Mouse (Mus musculus): ENCODE data around the gene Zbtb7a. TPM values are rescaled to one million over a fixed set of nuclear protein-coding genes. Genes with fewer than 3 reads are reported as not detected.

Zbtb7a gene
- polyA plus RNA-seq, 1 experiment from 2014 or later = 4.9 TPM

DNA sequence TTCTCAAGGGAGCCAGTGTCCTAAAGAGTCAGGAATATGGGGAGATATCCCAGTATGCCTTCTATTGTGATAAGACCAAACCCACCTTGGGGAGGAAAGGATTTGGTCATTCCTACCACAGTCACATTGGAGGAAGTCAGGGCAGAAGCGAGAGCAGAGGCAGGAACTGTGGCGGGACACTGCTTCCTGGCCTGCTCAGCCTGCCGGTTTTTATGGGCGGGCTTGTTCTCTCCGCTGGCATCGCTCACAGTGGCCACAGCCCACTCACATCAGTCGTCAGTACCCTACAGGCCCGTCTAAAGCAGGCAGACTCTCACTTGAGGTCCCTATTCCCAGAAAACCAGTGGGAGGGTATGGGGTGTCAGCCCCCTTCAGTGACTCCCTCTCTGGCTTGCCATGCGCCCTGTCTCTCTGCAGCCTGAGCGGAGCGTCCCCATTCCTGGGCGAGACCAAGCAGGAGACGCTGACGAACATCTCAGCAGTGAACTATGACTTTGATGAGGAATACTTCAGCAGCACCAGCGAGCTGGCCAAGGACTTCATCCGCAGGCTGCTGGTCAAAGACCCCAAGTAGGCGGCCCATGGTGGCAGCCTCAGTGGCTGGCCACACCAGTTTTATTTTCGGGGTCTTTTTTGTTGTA is 56.4 kb downstream of the Zbtb7a start:
- no peaks in the 10 kb centered on the region for H3K9me3 ChIP-seq (replicated peaks; ENCODE audit: control insufficient read depth, low read length)
- peak overlapping the region; percentile 96; the same call in 1 of the 2 replicates for H3K4me2 ChIP-seq (ENCODE audit: low read depth, low read length)
- ATAC-seq (replicated peaks; ENCODE audit: insufficient number of reproducible peaks, low FRiP score, low TSS enrichment, low read depth) (no peak), DNase-seq (ENCODE audit: low spot score) (no peak)
- no peak overlapping the region; the same call in 1 of the 2 replicates for H3K4me3 ChIP-seq (ENCODE audit: low read depth, low read length)
- peaks cover 6% of the 10 kb centered on the region for H3K4me1 ChIP-seq (ENCODE audit: control insufficient read depth, insufficient read depth, low read length)
- H3K9ac ChIP-seq (replicated peaks; ENCODE audit: low read length) = no peak overlapping the region
- 0 out of 2 replicates have a peak, but pooled peaks cover 3% of the 10 kb centered on the region for H3K36me3 ChIP-seq (replicated peaks; ENCODE audit: control insufficient read depth, insufficient read depth, low read depth, low read length)
- H3K27ac ChIP-seq (replicated peaks; ENCODE audit: low read depth, low read length) = no peak overlapping the region
- WGBS = 90% methylated on average over 18 of the region's 18 CpGs
- peaks cover 18% of the 10 kb centered on the region for H3K27me3 ChIP-seq (ENCODE audit: control insufficient read depth, insufficient read depth, low read length)

- DNase-seq (ENCODE audit: low spot score) (peak; percentile 81), ATAC-seq (replicated peaks; ENCODE audit: insufficient number of reproducible peaks, low FRiP score, low TSS enrichment, low read depth) (peak; percentile 76)
- Histone ChIP-seq H3K27ac (replicated peaks; ENCODE audit: low read depth, low read length) (peak overlapping the region; percentile 81), H3K4me2 (ENCODE audit: low read depth, low read length) (peak overlapping the region; percentile 96), H3K4me3 (ENCODE audit: low read depth, low read length) (peak overlapping the region; percentile 63), H3K4me1 (ENCODE audit: control insufficient read depth, insufficient read depth, low read length) (peaks cover 6% of the 10 kb centered on the region), H3K27me3 (ENCODE audit: control insufficient read depth, insufficient read depth, low read length) (peaks cover 20% of the 10 kb centered on the region), H3K36me3 (replicated peaks; ENCODE audit: control insufficient read depth, insufficient read depth, low read depth, low read length) (0 out of 2 replicates have a peak, but pooled peaks cover 3% of the 10 kb centered on the region), H3K9ac (replicated peaks; ENCODE audit: low read length) (peak overlapping the region; percentile 86), H3K9me3 (replicated peaks; ENCODE audit: control insufficient read depth, low read length) (no peaks in the 10 kb centered on the region)
- 1% methylated on average over 83 of the region's 93 CpGs for WGBS
Measured at GRCm38 (mm10) chr10:81192270-81192967, 57.4 kb downstream of the Zbtb7a start.

DNA sequence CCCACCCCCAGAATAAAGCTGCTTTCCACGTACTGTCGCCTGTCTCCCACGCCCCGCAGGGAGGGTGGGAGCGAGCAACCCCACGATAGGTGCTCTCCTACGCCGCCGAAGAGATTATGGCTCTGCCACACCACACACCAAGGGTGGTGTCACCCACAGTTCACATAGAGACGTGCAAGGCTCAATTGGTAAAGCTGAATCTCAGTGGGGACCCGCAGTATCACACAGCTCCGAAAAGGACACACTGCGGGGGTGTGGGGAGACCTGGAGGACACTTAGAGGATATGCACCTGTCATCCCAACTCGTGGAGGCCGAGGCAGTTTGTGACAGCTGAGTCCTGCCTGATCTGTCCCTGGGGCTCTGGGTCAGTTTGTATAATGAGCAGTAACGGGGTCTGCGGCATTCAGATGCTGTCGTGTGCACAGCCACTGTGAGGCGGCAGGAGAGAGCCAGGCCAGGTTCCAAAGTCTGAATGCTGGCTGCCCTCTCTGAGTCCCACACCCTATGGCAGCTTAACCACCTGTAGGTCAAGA is 58.0 kb downstream of the Zbtb7a start:
- Histone ChIP-seq H3K4me2 (ENCODE audit: low read depth, low read length) (peak overlapping the region; percentile 96), H3K9me3 (replicated peaks; ENCODE audit: control insufficient read depth, low read length) (no peaks in the 10 kb centered on the region), H3K27ac (replicated peaks; ENCODE audit: low read depth, low read length) (peak overlapping the region; percentile 81; the same call in 1 of the 2 replicates), H3K36me3 (replicated peaks; ENCODE audit: control insufficient read depth, insufficient read depth, low read depth, low read length) (0 out of 2 replicates have a peak, but pooled peaks cover 3% of the 10 kb centered on the region), H3K4me1 (ENCODE audit: control insufficient read depth, insufficient read depth, low read length) (peaks cover 6% of the 10 kb centered on the region), H3K27me3 (ENCODE audit: control insufficient read depth, insufficient read depth, low read length) (peaks cover 20% of the 10 kb centered on the region), H3K9ac (replicated peaks; ENCODE audit: low read length) (peak overlapping the region; percentile 86), H3K4me3 (ENCODE audit: low read depth, low read length) (peak overlapping the region; percentile 63)
- ATAC-seq (replicated peaks; ENCODE audit: insufficient number of reproducible peaks, low FRiP score, low TSS enrichment, low read depth) (peak; percentile 46), DNase-seq (ENCODE audit: low spot score) (no peak)
- 2% methylated on average over 19 of the region's 19 CpGs for WGBS

DNA sequence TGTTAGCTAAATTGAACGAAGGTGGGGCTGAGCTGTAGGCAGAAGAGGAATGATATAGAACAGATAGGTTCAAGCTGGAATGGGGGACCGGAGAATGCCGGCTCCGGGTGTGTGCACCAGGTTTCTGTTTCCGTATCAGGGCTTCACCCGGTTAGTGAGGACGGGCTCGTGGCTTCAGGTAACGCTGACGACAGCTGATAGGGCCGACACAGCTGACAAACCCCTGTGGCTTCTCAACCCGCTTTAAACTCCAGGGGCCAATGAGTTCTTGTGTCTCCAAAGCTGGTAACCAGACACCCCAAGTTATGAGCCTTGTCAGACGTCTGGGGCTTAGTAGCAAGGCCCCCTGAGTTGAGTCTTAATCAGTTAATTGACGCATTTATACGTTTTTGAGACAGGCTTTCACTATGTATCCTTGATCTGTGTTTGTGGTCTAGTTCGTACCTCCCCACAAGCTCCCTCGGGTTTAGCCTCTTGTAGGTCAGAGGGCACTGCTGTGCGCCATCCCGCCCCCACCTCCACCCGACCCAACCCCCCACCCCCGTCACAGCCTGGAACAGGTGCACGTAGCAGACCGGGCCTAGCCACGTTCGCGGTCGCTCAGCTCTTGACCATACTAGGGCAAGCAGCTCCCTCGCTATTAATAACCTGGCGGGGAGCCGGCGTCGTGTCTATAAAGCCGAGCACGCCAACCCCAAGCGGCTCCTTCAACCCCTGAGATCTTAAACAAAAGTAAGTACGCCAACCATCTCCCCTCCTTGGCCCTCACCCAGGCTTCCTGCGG is 59.2 kb downstream of the Zbtb7a start:
- H3K27ac ChIP-seq (replicated peaks; ENCODE audit: low read depth, low read length) = no peak overlapping the region
- ATAC-seq (replicated peaks; ENCODE audit: insufficient number of reproducible peaks, low FRiP score, low TSS enrichment, low read depth) (no peak), DNase-seq (ENCODE audit: low spot score) (no peak)
- H3K36me3 ChIP-seq (replicated peaks; ENCODE audit: control insufficient read depth, insufficient read depth, low read depth, low read length) = 0 out of 2 replicates have a peak, but pooled peaks cover 3% of the 10 kb centered on the region
- no peak overlapping the region; the same call in 1 of the 2 replicates for H3K9ac ChIP-seq (replicated peaks; ENCODE audit: low read length)
- WGBS = 14% methylated on average over 37 of the region's 37 CpGs
- peaks cover 6% of the 10 kb centered on the region for H3K4me1 ChIP-seq (ENCODE audit: control insufficient read depth, insufficient read depth, low read length)
- no peaks in the 10 kb centered on the region for H3K9me3 ChIP-seq (replicated peaks; ENCODE audit: control insufficient read depth, low read length)
- no peak overlapping the region; the same call in 1 of the 2 replicates for H3K4me2 ChIP-seq (ENCODE audit: low read depth, low read length)
- H3K4me3 ChIP-seq (ENCODE audit: low read depth, low read length) = no peak overlapping the region
- peaks cover 20% of the 10 kb centered on the region for H3K27me3 ChIP-seq (ENCODE audit: control insufficient read depth, insufficient read depth, low read length)

DNA sequence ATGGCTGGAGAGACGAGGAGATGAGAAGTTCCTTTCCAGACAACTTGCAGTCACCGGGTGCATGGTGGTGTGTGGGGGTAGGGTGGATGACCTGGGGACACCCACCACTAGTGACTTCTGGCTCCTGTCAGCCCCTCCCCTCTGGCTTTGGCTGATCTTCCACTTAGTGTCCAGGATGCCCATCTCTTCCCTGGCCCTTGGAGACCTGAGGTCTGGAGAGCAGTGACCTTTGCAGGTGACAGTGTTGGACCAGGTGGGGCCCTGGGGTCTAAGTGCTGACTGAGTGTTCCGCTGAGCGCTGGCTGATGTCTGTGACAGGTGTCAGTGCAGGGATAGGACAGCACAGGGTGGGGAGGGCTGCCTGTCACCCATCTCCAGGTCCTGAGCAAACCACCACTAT is 60.3 kb downstream of the Zbtb7a start:
- Histone ChIP-seq H3K4me1 (ENCODE audit: control insufficient read depth, insufficient read depth, low read length) (peaks cover 6% of the 10 kb centered on the region), H3K9me3 (replicated peaks; ENCODE audit: control insufficient read depth, low read length) (no peaks in the 10 kb centered on the region), H3K4me2 (ENCODE audit: low read depth, low read length) (no peak overlapping the region), H3K27ac (replicated peaks; ENCODE audit: low read depth, low read length) (no peak overlapping the region), H3K27me3 (ENCODE audit: control insufficient read depth, insufficient read depth, low read length) (peaks cover 20% of the 10 kb centered on the region), H3K36me3 (replicated peaks; ENCODE audit: control insufficient read depth, insufficient read depth, low read depth, low read length) (no peaks in the 10 kb centered on the region), H3K4me3 (ENCODE audit: low read depth, low read length) (no peak overlapping the region), H3K9ac (replicated peaks; ENCODE audit: low read length) (no peak overlapping the region)
- DNase-seq (ENCODE audit: low spot score) (no peak), ATAC-seq (replicated peaks; ENCODE audit: insufficient number of reproducible peaks, low FRiP score, low TSS enrichment, low read depth) (no peak)
- 62% methylated on average over 4 of the region's 4 CpGs for WGBS

GRCm38 (mm10) chr10:81196470-81197065 is 61.5 kb downstream of the Zbtb7a start:
- Histone ChIP-seq H3K27me3 (ENCODE audit: control insufficient read depth, insufficient read depth, low read length) (peaks cover 20% of the 10 kb centered on the region), H3K9me3 (replicated peaks; ENCODE audit: control insufficient read depth, low read length) (no peaks in the 10 kb centered on the region), H3K36me3 (replicated peaks; ENCODE audit: control insufficient read depth, insufficient read depth, low read depth, low read length) (no peaks in the 10 kb centered on the region), H3K4me2 (ENCODE audit: low read depth, low read length) (no peak overlapping the region), H3K27ac (replicated peaks; ENCODE audit: low read depth, low read length) (no peak overlapping the region), H3K4me3 (ENCODE audit: low read depth, low read length) (no peak overlapping the region), H3K4me1 (ENCODE audit: control insufficient read depth, insufficient read depth, low read length) (peaks cover 6% of the 10 kb centered on the region), H3K9ac (replicated peaks; ENCODE audit: low read length) (no peak overlapping the region)
- WGBS = 66% methylated on average over 11 of the region's 11 CpGs
- DNase-seq (ENCODE audit: low spot score) (no peak), ATAC-seq (replicated peaks; ENCODE audit: insufficient number of reproducible peaks, low FRiP score, low TSS enrichment, low read depth) (no peak)

- 52% methylated on average over 6 of the region's 6 CpGs for WGBS
- H3K36me3 ChIP-seq (replicated peaks; ENCODE audit: control insufficient read depth, insufficient read depth, low read depth, low read length) = no peaks in the 10 kb centered on the region
- no peak overlapping the region for H3K9ac ChIP-seq (replicated peaks; ENCODE audit: low read length)
- no peak overlapping the region for H3K4me3 ChIP-seq (ENCODE audit: low read depth, low read length)
- H3K4me1 ChIP-seq (ENCODE audit: control insufficient read depth, insufficient read depth, low read length) = peaks cover 6% of the 10 kb centered on the region
- no peak overlapping the region for H3K4me2 ChIP-seq (ENCODE audit: low read depth, low read length)
- H3K27me3 ChIP-seq (ENCODE audit: control insufficient read depth, insufficient read depth, low read length) = peaks cover 20% of the 10 kb centered on the region
- no peaks in the 10 kb centered on the region for H3K9me3 ChIP-seq (replicated peaks; ENCODE audit: control insufficient read depth, low read length)
- ATAC-seq (replicated peaks; ENCODE audit: insufficient number of reproducible peaks, low FRiP score, low TSS enrichment, low read depth) (no peak), DNase-seq (ENCODE audit: low spot score) (no peak)
- H3K27ac ChIP-seq (replicated peaks; ENCODE audit: low read depth, low read length) = no peak overlapping the region
Measured at GRCm38 (mm10) chr10:81197305-81197704, 62.3 kb downstream of the Zbtb7a start.
